ENCODE assay signal across 19 mouse cellular contexts in genomic region chr4:129225315-129225714, GRCm38 (mm10). TPM values are rescaled to one million over a fixed set of nuclear protein-coding genes. Genes with fewer than 3 reads are reported as not detected.
DNase-seq lines count a peak whose midpoint lies in the region; ATAC-seq lines count a peak whose summit lies in the region.
"Had no signal": no experiment of that assay in that cellular context is flagged by ENCODE, and none has a peak within 500 bp of the region (broad histone marks: within the 10 kb centered on the region; RNA-seq: fewer than 3 reads in every experiment).

No protein-coding gene starts in this region.

- ATAC-seq in embryonic facial prominence, embryonic 15.5 days (ENCODE audit: insufficient number of reproducible peaks, low FRiP score, low TSS enrichment, low read depth) = no peak
- ATAC-seq in midbrain, embryonic 16.5 days = no peak
- no peak for ATAC-seq in forebrain, embryonic 16.5 days

- no peaks in the 10 kb centered on the region for H3K27me3 ChIP-seq in embryonic facial prominence, embryonic 15.5 days
- H3K27me3 ChIP-seq in midbrain, embryonic 16.5 days (ENCODE audit: control insufficient read depth, insufficient read depth, low read depth, low read length) = no peaks in the 10 kb centered on the region
- no peaks in the 10 kb centered on the region for H3K27me3 ChIP-seq in forebrain, embryonic 16.5 days (replicated peaks; ENCODE audit: control insufficient read depth, insufficient read depth, low read length)

- no peak overlapping the region for H3K4me3 ChIP-seq in embryonic facial prominence, embryonic 15.5 days (replicated peaks)
- no peak overlapping the region for H3K4me3 ChIP-seq in midbrain, embryonic 16.5 days (ENCODE audit: low read depth, low read length)
- no peak overlapping the region for H3K4me3 ChIP-seq in forebrain, embryonic 16.5 days (replicated peaks; ENCODE audit: low read length)
- H3K4me3 ChIP-seq: embryonic facial prominence, embryonic 12.5 days; forebrain, embryonic 10.5 days; heart, embryonic 10.5 days had no signal

- H3K27ac ChIP-seq in embryonic facial prominence, embryonic 15.5 days (replicated peaks) = peak overlapping the region; percentile 51
- H3K27ac ChIP-seq in midbrain, embryonic 16.5 days (ENCODE audit: low read length) = no peak overlapping the region
- H3K27ac ChIP-seq in forebrain, embryonic 16.5 days (ENCODE audit: low read length) = no peak overlapping the region
- H3K27ac ChIP-seq: embryonic facial prominence, embryonic 12.5 days; forebrain, embryonic 10.5 days; heart, embryonic 10.5 days had no signal

- peak; percentile 67 for DNase-seq in cerebellum, adult 11-12 months
- DNase-seq in cerebellum, postnatal 4 days (ENCODE audit: low spot score in 2 of 2) = no peak
- peak; percentile 69 for DNase-seq in brain, adult 2 months (ENCODE audit: low read depth, low spot score)
- no peak for DNase-seq in kidney, adult 8-10 months
- DNase-seq in testis, postnatal 14 days (ENCODE audit: low spot score) = no peak
- DNase-seq: adrenal gland, adult 2 months; gastrocnemius, postnatal 25 days; heart, postnatal 14 days; layer of hippocampus, postnatal 36 days; liver; lung, adult 18-20 months; right cerebral cortex, postnatal 14 days; thymus, postnatal 14 days had no signal

- no peak overlapping the region for H3K9ac ChIP-seq in embryonic facial prominence, embryonic 15.5 days
- H3K9ac ChIP-seq in midbrain, embryonic 16.5 days (ENCODE audit: low read depth, low read length) = no peak overlapping the region
- H3K9ac ChIP-seq in forebrain, embryonic 16.5 days (replicated peaks; ENCODE audit: low read depth, low read length) = no peak overlapping the region
- H3K9ac ChIP-seq: embryonic facial prominence, embryonic 12.5 days had no signal

- peaks cover 67% of the 10 kb centered on the region for H3K4me1 ChIP-seq in embryonic facial prominence, embryonic 15.5 days
- peaks cover 31% of the 10 kb centered on the region for H3K4me1 ChIP-seq in midbrain, embryonic 16.5 days (ENCODE audit: control insufficient read depth, insufficient read depth, low read length)
- H3K4me1 ChIP-seq in forebrain, embryonic 16.5 days (replicated peaks; ENCODE audit: control insufficient read depth, insufficient read depth, low read length) = peaks cover 35% of the 10 kb centered on the region

- no peaks in the 10 kb centered on the region for H3K9me3 ChIP-seq in embryonic facial prominence, embryonic 15.5 days (replicated peaks)
- no peaks in the 10 kb centered on the region for H3K9me3 ChIP-seq in midbrain, embryonic 16.5 days (replicated peaks; ENCODE audit: control insufficient read depth, low read length, poor library complexity, severe bottlenecking)
- H3K9me3 ChIP-seq in forebrain, embryonic 16.5 days (ENCODE audit: control insufficient read depth, low read length) = no peaks in the 10 kb centered on the region
- H3K9me3 ChIP-seq: embryonic facial prominence, embryonic 12.5 days; forebrain, embryonic 10.5 days; heart, embryonic 10.5 days had no signal

- no peak overlapping the region for H3K4me2 ChIP-seq in embryonic facial prominence, embryonic 15.5 days (replicated peaks)
- peak overlapping the region; percentile 73; the same call in 1 of the 2 replicates for H3K4me2 ChIP-seq in midbrain, embryonic 16.5 days (ENCODE audit: low read length)
- H3K4me2 ChIP-seq in forebrain, embryonic 16.5 days (ENCODE audit: low read length) = no peak overlapping the region

- peaks cover 26% of the 10 kb centered on the region for H3K36me3 ChIP-seq in embryonic facial prominence, embryonic 15.5 days
- H3K36me3 ChIP-seq in midbrain, embryonic 16.5 days (ENCODE audit: control insufficient read depth, insufficient read depth, low read length) = peaks cover 17% of the 10 kb centered on the region; the same call in 1 of the 2 replicates
- H3K36me3 ChIP-seq in forebrain, embryonic 16.5 days (ENCODE audit: control insufficient read depth, insufficient read depth) = no peaks in the 10 kb centered on the region

- 90% methylated on average over 12 of the region's 12 CpGs for WGBS in embryonic facial prominence, embryonic 15.5 days
- 93% methylated on average over 12 of the region's 12 CpGs for WGBS in midbrain, embryonic 16.5 days
- 98% methylated on average over 12 of the region's 12 CpGs for WGBS in forebrain, embryonic 16.5 days

RNA-seq across cellular contexts. Expression of gene Yars, which starts 35.8 kb away (rescaled TPM):
- polyA plus RNA-seq in embryonic facial prominence, embryonic 15.5 days (2015; fragmentation: Nextera tagmentation; extraction: Ambion mirVana) = 75.5 and 83.2 TPM in 2 replicates
- 111 and 116 TPM in 2 replicates for polyA plus RNA-seq in midbrain, embryonic 16.5 days (2015; fragmentation: Nextera tagmentation; extraction: Ambion mirVana)
- polyA plus RNA-seq in forebrain, embryonic 16.5 days (2015; fragmentation: Nextera tagmentation; extraction: Ambion mirVana) = 116 and 122 TPM in 2 replicates

RNA-seq across cellular contexts. Expression of gene S100pbp, which starts 35.8 kb away (rescaled TPM):
- 17.8 and 18.5 TPM in 2 replicates for polyA plus RNA-seq in embryonic facial prominence, embryonic 15.5 days (2015; fragmentation: Nextera tagmentation; extraction: Ambion mirVana)
- polyA plus RNA-seq in midbrain, embryonic 16.5 days (2015; fragmentation: Nextera tagmentation; extraction: Ambion mirVana) = 27.0 and 28.0 TPM in 2 replicates
- polyA plus RNA-seq in forebrain, embryonic 16.5 days (2015; fragmentation: Nextera tagmentation; extraction: Ambion mirVana) = 16.9 and 17.2 TPM in 2 replicates

RNA-seq across cellular contexts. Expression of gene C77080, which starts 35.9 kb away (rescaled TPM):
- 8.9 and 10.0 TPM in 2 replicates for polyA plus RNA-seq in embryonic facial prominence, embryonic 15.5 days (2015; fragmentation: Nextera tagmentation; extraction: Ambion mirVana)
- polyA plus RNA-seq in midbrain, embryonic 16.5 days (2015; fragmentation: Nextera tagmentation; extraction: Ambion mirVana) = 6.7 and 8.2 TPM in 2 replicates
- 3.8 and 4.7 TPM in 2 replicates for polyA plus RNA-seq in forebrain, embryonic 16.5 days (2015; fragmentation: Nextera tagmentation; extraction: Ambion mirVana)

Comparison
In these comparisons a context has a peak if more than half of its experiments do, and no peak if none do; other contexts are left out.
1. DNase-seq: peak in cerebellum, adult 11-12 months (single experiment) and brain, adult 2 months (single experiment); none in cerebellum, postnatal 4 days (0 of 2), kidney, adult 8-10 months (0 of 2) and testis, postnatal 14 days (single experiment).